Mouse (Mus musculus): Measurements from ENCODE around the gene Grpel1. TPM values are rescaled to one million over a fixed set of nuclear protein-coding genes. Genes with fewer than 3 reads are reported as not detected.

Grpel1 gene
- total RNA-seq, 1 experiment: 45.0 TPM

DNA sequence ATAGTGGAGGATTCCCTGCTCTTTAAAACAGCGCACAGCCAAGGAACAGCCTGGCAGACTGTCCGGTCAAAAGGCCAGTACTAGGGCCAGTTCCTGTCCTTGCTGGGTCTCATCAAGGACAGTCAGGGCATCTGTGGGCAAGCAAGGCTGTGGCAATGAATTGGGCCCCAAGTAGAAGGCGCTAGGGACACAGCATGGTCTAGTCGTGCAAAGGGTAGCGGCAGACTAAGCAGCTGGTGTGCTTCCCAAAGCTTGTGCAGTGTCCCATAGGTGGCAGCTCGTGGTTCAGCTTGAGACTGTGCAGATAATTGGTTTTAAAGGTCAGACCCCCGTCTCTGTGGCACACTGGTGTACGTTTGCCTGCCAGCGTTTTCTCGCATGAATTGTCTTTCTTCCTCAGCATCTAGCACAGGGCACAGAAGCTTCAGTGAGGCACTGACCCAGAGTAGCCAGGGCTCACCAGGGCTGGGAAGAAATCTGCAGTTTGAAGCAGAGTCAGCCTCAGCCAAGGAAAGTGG lies 12.9 kb upstream of the Grpel1 start:
- Histone ChIP-seq H3K9ac (ENCODE audit: insufficient read depth, low read depth, low read length, poor library complexity, severe bottlenecking) (no peak overlapping the region), H3K4me3 (ENCODE audit: insufficient read depth in 1 of 2, low read depth in 1 of 2, low read length in 2 of 2, poor library complexity in 1 of 2, severe bottlenecking in 1 of 2) (no peak overlapping the region), H3K4me1 (ENCODE audit: control insufficient read depth in 2 of 2, insufficient read depth in 2 of 2, low read length in 2 of 2, poor library complexity in 1 of 2) (no peaks in the 10 kb centered on the region), H3K36me3 (ENCODE audit: control insufficient read depth, insufficient read depth, low read length, poor library complexity, severe bottlenecking) (no peaks in the 10 kb centered on the region), H3K27ac (ENCODE audit: insufficient read depth, low read depth, low read length, poor library complexity, severe bottlenecking) (no peak overlapping the region), H3K9me3 (ENCODE audit: control insufficient read depth, insufficient read depth, low read depth, low read length) (no peaks in the 10 kb centered on the region)
- no peak for TF ChIP-seq ZNF384 (IDR thresholded peaks at IDR 0.05; ENCODE audit: low read depth, low read length)
- in situ Hi-C loops (cut with MboI; ENCODE audit: low sequenced_read_pairs in 2 of 2, unreplicated experiment in 2 of 2): no loop called here
- no peak for DNase-seq (ENCODE audit: low read depth, low spot score)

- Histone ChIP-seq H3K9ac (ENCODE audit: insufficient read depth, low read depth, low read length, poor library complexity, severe bottlenecking) (no peak overlapping the region), H3K4me3 (ENCODE audit: insufficient read depth in 1 of 2, low read depth in 1 of 2, low read length in 2 of 2, poor library complexity in 1 of 2, severe bottlenecking in 1 of 2) (no peak overlapping the region), H3K27ac (ENCODE audit: insufficient read depth, low read depth, low read length, poor library complexity, severe bottlenecking) (no peak overlapping the region), H3K36me3 (ENCODE audit: control insufficient read depth, insufficient read depth, low read length, poor library complexity, severe bottlenecking) (no peaks in the 10 kb centered on the region), H3K9me3 (ENCODE audit: control insufficient read depth, insufficient read depth, low read depth, low read length) (no peaks in the 10 kb centered on the region), H3K4me1 (ENCODE audit: control insufficient read depth in 2 of 2, insufficient read depth in 2 of 2, low read length in 2 of 2, poor library complexity in 1 of 2) (no peaks in the 10 kb centered on the region)
- no peak for TF ChIP-seq HCFC1 (IDR thresholded peaks at IDR 0.05; ENCODE audit: borderline replicate concordance, insufficient read depth, low read length)
- no peak for TF ChIP-seq ZC3H11A (IDR thresholded peaks at IDR 0.05; ENCODE audit: borderline replicate concordance, low read depth, low read length)
- no peak for TF ChIP-seq CHD2 (IDR thresholded peaks at IDR 0.05; ENCODE audit: low read depth, low read length)
- TF ChIP-seq MAFK (IDR thresholded peaks at IDR 0.05; ENCODE audit: insufficient read depth, low read depth, low read length): no peak
- no peak for TF ChIP-seq ZNF384 (IDR thresholded peaks at IDR 0.05; ENCODE audit: low read depth, low read length)
- in situ Hi-C loops (cut with MboI; ENCODE audit: low sequenced_read_pairs in 2 of 2, unreplicated experiment in 2 of 2): no loop called here
- no peak for DNase-seq (ENCODE audit: low read depth, low spot score)
These were observed 12.0 kb upstream of the Grpel1 start for GRCm38 (mm10) chr5:36452821-36453220.

DNA sequence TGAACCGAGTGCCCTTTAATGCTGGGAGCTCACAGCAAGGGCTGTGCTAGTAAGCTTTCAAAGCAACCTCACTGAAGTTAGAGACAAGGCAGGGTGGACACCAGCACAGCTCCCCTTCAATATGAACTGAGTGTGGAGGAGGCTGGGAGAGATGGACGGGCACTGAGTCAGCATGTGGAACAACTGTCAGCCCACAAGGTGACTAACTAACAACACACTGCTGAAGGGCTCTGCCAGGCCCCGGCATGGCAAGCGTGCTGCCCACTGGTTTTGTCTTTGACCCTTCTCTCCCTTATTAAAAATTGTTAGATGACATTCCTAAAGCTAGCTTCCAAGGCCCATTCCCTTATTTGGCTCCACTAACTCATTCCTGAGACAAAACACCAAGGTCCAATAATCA lies 7.1 kb upstream of the Grpel1 start:
- Histone ChIP-seq H3K27ac (ENCODE audit: insufficient read depth, low read depth, low read length, poor library complexity, severe bottlenecking) (no peak overlapping the region), H3K4me3 (ENCODE audit: insufficient read depth in 1 of 2, low read depth in 1 of 2, low read length in 2 of 2, poor library complexity in 1 of 2, severe bottlenecking in 1 of 2) (no peak overlapping the region), H3K4me1 (ENCODE audit: control insufficient read depth in 2 of 2, insufficient read depth in 2 of 2, low read length in 2 of 2, poor library complexity in 1 of 2) (no peaks in the 10 kb centered on the region), H3K9ac (ENCODE audit: insufficient read depth, low read depth, low read length, poor library complexity, severe bottlenecking) (no peak overlapping the region), H3K36me3 (ENCODE audit: control insufficient read depth, insufficient read depth, low read length, poor library complexity, severe bottlenecking) (no peaks in the 10 kb centered on the region), H3K9me3 (ENCODE audit: control insufficient read depth, insufficient read depth, low read depth, low read length) (no peaks in the 10 kb centered on the region)
- in situ Hi-C loops (cut with MboI; ENCODE audit: low sequenced_read_pairs in 2 of 2, unreplicated experiment in 2 of 2): no loop called here
- DNase-seq (ENCODE audit: low read depth, low spot score): no peak
- TF ChIP-seq HCFC1 (IDR thresholded peaks at IDR 0.05; ENCODE audit: borderline replicate concordance, insufficient read depth, low read length): no peak
- TF ChIP-seq CHD2 (IDR thresholded peaks at IDR 0.05; ENCODE audit: low read depth, low read length): no peak
- no peak for TF ChIP-seq ZC3H11A (IDR thresholded peaks at IDR 0.05; ENCODE audit: borderline replicate concordance, low read depth, low read length)
- no peak for TF ChIP-seq MAFK (IDR thresholded peaks at IDR 0.05; ENCODE audit: insufficient read depth, low read depth, low read length)
- no peak for TF ChIP-seq ZNF384 (IDR thresholded peaks at IDR 0.05; ENCODE audit: low read depth, low read length)

- TF ChIP-seq ZNF384 (IDR thresholded peaks at IDR 0.05; ENCODE audit: low read depth, low read length) (no peak), HCFC1 (IDR thresholded peaks at IDR 0.05; ENCODE audit: borderline replicate concordance, insufficient read depth, low read length) (no peak), MAFK (IDR thresholded peaks at IDR 0.05; ENCODE audit: insufficient read depth, low read depth, low read length) (no peak), ZC3H11A (IDR thresholded peaks at IDR 0.05; ENCODE audit: borderline replicate concordance, low read depth, low read length) (no peak), CHD2 (IDR thresholded peaks at IDR 0.05; ENCODE audit: low read depth, low read length) (no peak)
- DNase-seq (ENCODE audit: low read depth, low spot score): no peak
- H3K36me3 ChIP-seq (ENCODE audit: control insufficient read depth, insufficient read depth, low read length, poor library complexity, severe bottlenecking): no peaks in the 10 kb centered on the region
These were observed 5.9 kb upstream of the Grpel1 start for GRCm38 (mm10) chr5:36458926-36459325.

DNA sequence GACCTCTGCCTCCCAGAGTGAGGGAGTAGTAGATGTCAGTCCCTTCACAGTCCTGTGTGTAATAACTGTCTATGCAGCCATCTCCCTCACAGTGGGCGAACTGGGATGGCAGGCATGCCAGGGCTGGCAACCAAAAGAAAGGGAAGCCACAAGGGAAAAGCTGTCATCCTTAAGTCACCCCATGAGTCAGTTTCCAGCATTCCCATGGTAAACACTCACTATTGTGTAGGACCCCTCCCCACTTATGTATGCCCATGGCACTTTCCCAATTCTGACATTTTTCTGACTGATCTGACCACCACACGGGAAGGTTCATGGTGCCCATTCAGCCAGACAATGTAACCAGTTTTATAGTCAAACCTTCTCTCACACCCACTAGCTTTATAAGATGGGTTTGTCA lies 4.1 kb upstream of the Grpel1 start:
- Histone ChIP-seq H3K36me3 (ENCODE audit: control insufficient read depth, insufficient read depth, low read length, poor library complexity, severe bottlenecking) (no peaks in the 10 kb centered on the region), H3K9me3 (ENCODE audit: control insufficient read depth, insufficient read depth, low read depth, low read length) (no peaks in the 10 kb centered on the region), H3K4me3 (ENCODE audit: insufficient read depth in 1 of 2, low read depth in 1 of 2, low read length in 2 of 2, poor library complexity in 1 of 2, severe bottlenecking in 1 of 2) (no peak overlapping the region), H3K9ac (ENCODE audit: insufficient read depth, low read depth, low read length, poor library complexity, severe bottlenecking) (no peak overlapping the region), H3K4me1 (ENCODE audit: control insufficient read depth in 2 of 2, insufficient read depth in 2 of 2, low read length in 2 of 2, poor library complexity in 1 of 2) (peaks cover 0 to 3% of the 10 kb centered on the region in 2 experiments; a peak in 1 of 4 replicates), H3K27ac (ENCODE audit: insufficient read depth, low read depth, low read length, poor library complexity, severe bottlenecking) (no peak overlapping the region)
- DNase-seq (ENCODE audit: low read depth, low spot score): no peak
- no peak for TF ChIP-seq ZC3H11A (IDR thresholded peaks at IDR 0.05; ENCODE audit: borderline replicate concordance, low read depth, low read length)
- no peak for TF ChIP-seq CHD2 (IDR thresholded peaks at IDR 0.05; ENCODE audit: low read depth, low read length)
- TF ChIP-seq HCFC1 (IDR thresholded peaks at IDR 0.05; ENCODE audit: borderline replicate concordance, insufficient read depth, low read length): no peak
- TF ChIP-seq MAFK (IDR thresholded peaks at IDR 0.05; ENCODE audit: insufficient read depth, low read depth, low read length): no peak
- TF ChIP-seq ZNF384 (IDR thresholded peaks at IDR 0.05; ENCODE audit: low read depth, low read length): no peak
- in situ Hi-C loops (cut with MboI; ENCODE audit: low sequenced_read_pairs in 2 of 2, unreplicated experiment in 2 of 2): loop anchor here (5.0 to 10.0 kb wide), 2 partner anchors 122 to 284 kb away; partner anchors contain the start of gene Bloc1s4 (in 2 of the 2)

More at GRCm38 (mm10) chr5:36458926-36459325, 5.9 kb upstream of the Grpel1 start:
- in situ Hi-C loops (cut with MboI; ENCODE audit: low sequenced_read_pairs in 2 of 2, unreplicated experiment in 2 of 2): no loop called here
- Histone ChIP-seq H3K27ac (ENCODE audit: insufficient read depth, low read depth, low read length, poor library complexity, severe bottlenecking) (no peak overlapping the region), H3K4me3 (ENCODE audit: insufficient read depth in 1 of 2, low read depth in 1 of 2, low read length in 2 of 2, poor library complexity in 1 of 2, severe bottlenecking in 1 of 2) (no peak overlapping the region), H3K9ac (ENCODE audit: insufficient read depth, low read depth, low read length, poor library complexity, severe bottlenecking) (no peak overlapping the region), H3K4me1 (ENCODE audit: control insufficient read depth in 2 of 2, insufficient read depth in 2 of 2, low read length in 2 of 2, poor library complexity in 1 of 2) (peaks cover 0 to 2% of the 10 kb centered on the region in 2 experiments; a peak in 1 of 4 replicates), H3K9me3 (ENCODE audit: control insufficient read depth, insufficient read depth, low read depth, low read length) (no peaks in the 10 kb centered on the region)
